Mouse (Mus musculus) 3134 (cell line): ENCODE data around the gene Disp3.

Experiments
- DNase-seq: peaks from one replicate; pipeline ENCODE4 v3.0.0-alpha.2; 2011; ENCODE audit warnings: low spot score; ENCODE audit not compliant: insufficient read length; ENCODE audit errors: extremely low read depth

Gene Disp3

DNA sequence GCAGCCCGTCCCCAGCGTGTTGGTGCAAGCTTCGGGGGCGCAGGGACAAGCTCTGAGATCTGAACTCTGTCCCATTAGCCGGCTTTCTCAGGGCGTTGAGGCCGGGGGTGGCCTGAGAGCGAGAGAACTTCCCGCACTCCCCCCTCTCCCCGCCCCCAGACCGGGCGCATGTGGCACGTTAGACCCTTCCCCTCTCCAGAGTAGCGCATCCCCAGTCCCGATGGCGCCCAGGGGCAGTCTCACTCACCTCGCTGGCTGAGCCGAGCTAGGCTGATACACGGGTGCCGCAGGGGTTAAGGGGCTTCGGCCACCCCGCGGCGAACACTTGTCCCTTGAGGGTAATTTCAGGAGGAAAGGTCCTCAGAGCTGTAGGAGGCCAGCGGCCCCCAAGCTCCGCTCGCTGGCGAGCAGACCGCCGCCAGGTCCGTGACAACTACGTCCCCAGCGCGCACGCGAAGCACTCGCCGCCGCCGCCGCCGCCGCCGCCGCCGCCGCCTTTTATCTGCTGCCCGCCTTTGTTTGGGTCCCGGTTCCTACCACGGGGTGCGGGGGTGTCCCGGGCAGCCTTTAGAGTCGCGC, at the start of gene Disp3:
TSS of gene Disp3 (minus strand) at position 490 of the 579 bp plus-strand sequence.
- DNase-seq = no peak

DNA sequence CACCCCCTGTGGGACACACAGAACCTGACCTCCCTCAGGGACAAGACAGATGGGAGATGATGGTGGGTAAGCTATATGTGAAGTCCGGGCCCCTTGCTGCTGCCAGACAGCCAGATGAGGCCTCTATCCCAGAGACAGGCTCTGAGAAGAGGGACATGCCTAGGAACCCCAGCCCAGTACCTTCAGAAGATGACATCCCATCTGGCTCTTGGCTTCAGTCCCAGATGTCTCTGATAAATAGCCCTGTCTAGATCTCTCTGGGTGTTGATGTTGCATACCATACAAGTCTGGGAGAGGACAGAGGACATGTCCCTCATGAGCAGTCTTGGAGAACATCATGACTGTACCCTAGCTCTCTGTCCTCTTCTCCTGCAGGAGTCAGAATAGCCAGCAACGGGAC, 42.5 kb upstream of the Disp3 start:
- no peak for DNase-seq

DNA sequence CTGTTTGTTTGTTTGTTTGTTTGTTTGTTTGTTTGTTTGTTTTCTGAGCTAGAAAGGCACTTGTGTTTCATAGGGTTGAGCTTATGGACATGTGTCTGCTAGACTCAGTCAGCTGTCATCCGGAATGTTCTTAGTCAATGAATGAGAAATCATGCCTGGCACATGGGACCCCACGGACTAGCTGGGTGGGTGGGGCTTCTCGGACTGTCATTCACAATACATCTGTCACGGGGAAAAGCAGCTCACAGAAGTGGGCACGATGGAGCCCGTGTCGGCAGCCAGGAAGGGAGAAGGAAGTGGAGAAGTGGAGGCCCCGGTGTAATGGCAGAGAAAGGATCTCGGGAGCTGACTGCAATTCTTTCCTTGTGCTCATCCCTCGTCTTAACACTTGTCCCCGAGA, 41.7 kb upstream of the Disp3 start:
- no peak for DNase-seq

DNA sequence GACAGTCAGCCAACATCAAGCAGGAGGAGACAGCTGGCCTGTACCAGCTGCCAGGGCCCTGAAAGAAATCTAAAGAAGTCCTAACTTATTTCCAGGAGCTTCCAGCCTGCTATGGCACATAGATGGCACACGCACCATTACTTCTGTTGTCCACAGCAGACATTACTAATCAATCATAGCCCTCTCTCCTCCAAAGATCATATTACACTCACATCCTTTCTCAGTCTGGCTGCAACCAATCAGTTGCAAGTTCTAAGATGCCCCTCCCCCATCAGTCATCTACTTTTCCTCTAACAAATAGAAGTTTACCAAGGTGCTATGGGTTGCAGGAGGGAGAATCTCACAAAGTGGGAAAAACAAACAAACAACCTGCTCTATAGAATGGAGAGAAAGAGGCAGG, 40.5 kb upstream of the Disp3 start:
- no peak for DNase-seq

DNA sequence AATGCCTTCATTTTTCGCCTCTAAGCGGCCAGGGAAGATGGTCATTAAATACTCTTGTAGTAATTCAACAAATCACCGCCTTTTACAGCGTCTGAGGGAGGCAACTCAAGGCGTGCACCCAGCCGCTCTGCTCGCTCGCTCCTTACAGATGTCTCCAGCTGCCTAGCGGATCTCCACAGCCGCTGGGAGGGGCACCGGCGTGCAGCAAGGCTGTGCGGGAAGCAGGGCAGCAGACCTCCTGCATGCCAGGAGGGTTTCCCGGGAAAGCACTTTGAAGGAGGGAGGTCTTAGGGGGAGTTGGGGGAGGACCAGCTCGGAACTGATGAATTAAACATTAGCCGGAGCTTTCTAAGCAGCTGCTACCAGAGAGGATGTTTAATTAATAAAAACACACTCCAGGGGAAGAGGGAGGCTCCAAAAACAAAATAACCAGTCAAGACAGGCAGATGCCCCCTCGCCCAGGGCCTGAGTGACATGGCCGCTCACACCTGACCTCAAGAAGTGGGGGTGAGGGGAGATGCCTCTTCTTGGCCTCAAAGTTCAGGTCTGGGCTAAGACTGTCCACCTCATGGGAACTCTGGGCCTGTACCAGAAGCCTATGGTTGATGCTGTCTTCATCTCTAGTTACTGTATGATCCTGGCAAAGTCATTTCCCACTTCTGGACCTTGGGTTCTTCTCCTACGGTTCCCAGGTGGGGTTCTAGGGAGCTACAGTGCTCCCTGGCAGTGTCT, 39.7 kb upstream of the Disp3 start:
- no peak for DNase-seq

DNA sequence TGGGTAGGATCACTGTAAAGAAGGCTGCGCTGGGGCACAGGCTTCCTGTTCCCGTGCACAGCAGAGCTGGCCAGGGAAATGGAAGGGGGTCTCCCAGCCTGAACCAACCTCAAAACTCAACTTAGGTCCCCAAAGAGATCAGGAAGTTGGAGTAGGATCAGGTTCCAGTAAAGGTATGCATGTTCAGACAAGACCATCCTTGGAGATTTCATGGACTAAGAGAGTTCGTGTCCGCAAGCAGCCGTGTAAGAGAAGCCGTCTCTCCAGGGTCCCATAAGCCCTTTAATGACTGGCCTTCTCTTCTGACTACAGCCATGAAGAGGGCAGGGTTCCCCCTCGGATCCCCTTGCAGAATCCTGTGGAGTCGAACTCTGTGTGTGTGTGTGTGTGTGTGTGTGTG, 39.0 kb upstream of the Disp3 start:
- DNase-seq = no peak

DNA sequence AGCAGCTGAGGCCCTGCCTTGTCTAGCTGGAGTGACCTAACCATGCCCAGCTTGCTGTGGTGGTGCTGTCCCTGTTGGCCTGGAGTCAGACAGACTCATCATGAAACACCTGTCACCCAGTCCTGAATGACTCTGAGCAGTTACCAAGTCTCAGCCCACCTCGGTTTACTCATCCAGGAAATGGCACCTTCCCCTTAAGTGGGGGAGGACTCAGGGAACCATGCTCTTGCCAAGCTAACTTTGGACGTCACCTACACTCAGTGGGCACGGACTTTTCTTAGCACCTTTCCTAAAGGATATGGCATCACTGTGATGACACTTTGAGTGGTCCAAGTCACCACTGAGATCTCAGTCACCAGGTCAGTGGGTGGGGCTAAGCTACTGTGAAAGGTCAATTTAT, 38.2 kb upstream of the Disp3 start:
- no peak for DNase-seq

- DNase-seq = no peak
Observed at GRCm38 (mm10) chr4:148325057-148325456, 37.3 kb upstream of the Disp3 start.

DNA sequence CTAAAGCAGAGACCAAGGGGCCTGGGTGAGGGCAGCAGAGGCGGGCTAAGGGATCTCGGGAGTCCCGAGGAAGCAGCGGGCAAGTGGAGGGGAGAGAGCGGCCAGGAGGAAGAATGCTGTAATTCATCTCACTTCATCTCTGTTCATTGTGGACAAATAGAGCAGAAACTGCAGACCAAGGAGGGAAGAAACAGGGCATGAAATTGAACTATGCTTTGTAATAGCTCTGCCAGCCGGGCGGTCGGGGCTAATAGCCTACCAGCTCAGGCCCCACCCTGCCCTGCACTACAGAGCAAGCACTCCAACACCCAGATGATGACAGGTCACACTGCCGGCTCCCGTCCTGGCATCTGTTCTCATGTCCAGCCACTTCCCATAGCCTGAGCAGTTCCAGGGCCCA, 34.4 kb upstream of the Disp3 start:
- no peak for DNase-seq

- DNase-seq = no peak
Observed at GRCm38 (mm10) chr4:148319366-148319765, 31.6 kb upstream of the Disp3 start.

GRCm38 (mm10) chr4:148315377-148316175, 27.8 kb upstream of the Disp3 start:
- DNase-seq = no peak

- DNase-seq = no peak
Observed at GRCm38 (mm10) chr4:148314396-148314795, 26.6 kb upstream of the Disp3 start.

DNA sequence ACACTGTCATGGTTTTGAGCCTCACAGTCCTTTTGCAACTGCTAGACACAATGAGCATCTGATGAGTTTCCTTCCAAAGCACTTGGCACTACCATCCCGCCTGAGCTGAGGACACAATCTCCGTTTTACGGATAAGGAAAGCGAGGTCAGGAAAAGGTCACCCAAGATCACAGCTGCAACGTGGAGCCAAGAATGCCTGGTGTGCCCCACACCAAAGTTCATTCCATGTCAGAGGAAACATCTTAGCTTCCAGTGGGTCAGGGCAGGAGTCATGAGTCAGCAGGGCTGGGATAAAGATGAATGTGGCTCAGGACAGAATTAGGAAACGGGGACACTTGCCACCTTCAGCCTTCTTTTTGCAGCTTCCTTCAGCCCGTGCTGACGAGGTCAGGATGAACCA, 25.8 kb upstream of the Disp3 start:
- DNase-seq = no peak

- no peak for DNase-seq
Observed at GRCm38 (mm10) chr4:148312296-148313116, 24.7 kb upstream of the Disp3 start.

GRCm38 (mm10) chr4:148310845-148311244, 23.1 kb upstream of the Disp3 start:
- DNase-seq = no peak

DNA sequence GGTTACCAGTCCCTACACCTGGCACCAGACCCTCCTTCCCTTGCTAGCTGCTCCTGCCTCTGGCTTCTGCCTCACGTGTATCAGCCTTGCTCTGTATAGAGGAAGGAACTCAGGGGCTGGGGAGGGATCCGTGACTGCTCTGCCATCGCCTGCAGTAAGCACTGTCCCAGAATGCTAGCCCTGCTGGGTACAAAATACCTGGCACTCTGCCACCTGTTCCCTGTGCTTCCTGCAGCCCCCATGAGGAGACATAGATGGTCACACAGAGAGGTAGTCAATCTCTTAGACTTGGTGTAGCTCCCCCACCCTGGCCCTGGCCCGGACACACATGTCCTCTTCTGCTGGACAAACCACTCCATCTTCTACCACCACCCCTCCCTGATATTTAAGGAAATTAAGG, 22.4 kb upstream of the Disp3 start:
- DNase-seq = no peak

DNA sequence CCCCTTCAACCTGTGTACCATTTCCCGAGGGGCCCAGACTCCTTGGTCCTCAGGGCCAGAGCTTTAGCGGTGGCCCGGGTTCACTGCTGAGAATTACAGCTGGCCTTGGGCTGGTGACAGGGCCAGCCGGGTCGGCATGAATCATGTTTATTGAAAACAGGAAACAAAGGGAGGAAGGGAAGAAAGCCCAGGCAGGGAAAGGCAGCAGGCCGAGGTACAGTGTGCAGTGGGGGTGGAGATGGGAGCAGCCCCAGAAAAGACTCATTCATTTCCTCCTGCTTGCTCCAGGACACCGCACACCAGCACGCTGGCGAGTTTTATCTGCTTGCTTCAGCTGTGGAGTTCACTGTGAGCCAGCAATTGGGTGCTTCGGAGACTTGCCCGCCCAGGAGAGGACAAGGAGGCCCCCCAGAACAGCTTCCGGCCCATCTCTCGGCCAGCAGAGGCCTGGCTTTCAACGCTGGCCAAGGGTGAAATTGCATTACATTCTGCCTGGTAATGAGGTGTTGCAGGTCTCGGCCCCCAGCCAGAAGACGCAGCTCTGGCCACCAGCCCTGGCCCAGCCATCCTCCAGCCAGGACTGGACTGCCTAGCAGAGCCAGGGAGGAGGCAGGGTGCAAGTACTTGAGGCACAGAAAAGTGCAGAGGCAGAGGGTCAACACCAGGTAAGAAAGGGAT, 18.8 kb upstream of the Disp3 start:
- peak; percentile 68 for DNase-seq

DNA sequence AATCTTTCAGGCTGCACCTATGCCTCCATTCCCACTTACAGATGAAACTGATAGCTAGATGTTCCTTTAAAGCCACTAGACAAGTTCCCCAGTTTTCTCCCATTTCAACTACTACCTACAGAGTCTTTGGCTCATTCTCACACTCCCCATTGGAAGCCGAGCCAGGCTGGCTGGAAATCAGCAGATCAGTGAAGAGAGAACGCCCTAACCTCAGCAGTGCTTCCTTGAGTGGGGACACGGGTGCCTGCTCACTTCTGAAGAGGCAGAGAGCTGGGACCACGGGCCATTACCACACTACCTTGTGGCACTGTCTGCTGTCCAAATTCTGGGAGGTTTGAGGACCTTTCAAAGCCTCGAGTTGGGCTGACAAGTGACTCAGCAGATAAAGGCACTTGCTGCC, 11.0 kb upstream of the Disp3 start:
- DNase-seq = no peak

GRCm38 (mm10) chr4:148297640-148298039, 9.9 kb upstream of the Disp3 start:
- no peak for DNase-seq

DNA sequence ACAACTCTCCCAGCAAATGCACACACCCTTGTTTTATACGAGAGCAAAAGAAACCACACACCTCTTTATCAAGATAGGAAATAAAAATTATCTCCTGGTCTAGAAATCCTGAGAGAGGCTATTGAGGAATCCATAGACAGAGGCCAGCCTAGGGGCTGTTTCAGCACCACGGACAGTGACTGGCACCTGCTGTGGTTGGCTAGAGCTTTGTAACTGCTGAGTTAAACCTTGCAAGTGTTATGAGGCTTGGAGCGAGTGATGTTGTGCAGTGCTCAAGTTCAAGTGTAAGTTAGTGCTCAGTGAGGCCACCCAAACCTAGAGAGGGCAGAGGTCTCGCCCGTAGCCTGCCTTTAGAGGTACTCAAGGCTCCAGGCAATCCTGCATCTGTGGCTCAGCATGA, 5.6 kb upstream of the Disp3 start:
- DNase-seq = no peak
